Mouse (Mus musculus) heart, embryonic 11.5 days (tissue): ENCODE measurements around the gene Vwde. TPM values are rescaled to one million over a fixed set of nuclear protein-coding genes. Genes with fewer than 3 reads are reported as not detected.

Experiments
- ATAC-seq: fragments of 200-750 bp; cut with Nextera tagmentation; replicated peaks from 2 replicates; pipeline ENCODE4 v1.8.0; 2017; ENCODE audit warnings: moderate library complexity; ENCODE audit not compliant: insufficient number of reproducible peaks, low FRiP score, low TSS enrichment
- H3K27ac ChIP-seq: fragments of 300-500 bp; sonication (generic); 2 replicates; pipeline ENCODE4 v1.5.1; 2014; ENCODE audit warnings: mild to moderate bottlenecking, low read depth, low read length
- H3K27me3 ChIP-seq: fragments of 300-500 bp; sonication (generic); 2 replicates; pipeline ENCODE4 v1.6.1; 2014; ENCODE audit warnings: mild to moderate bottlenecking, low read length, mixed read lengths; ENCODE audit not compliant: control insufficient read depth, insufficient read depth
- H3K36me3 ChIP-seq: fragments of 300-500 bp; sonication (generic); 2 replicates; pipeline ENCODE4 v1.6.1; 2014; ENCODE audit warnings: mild to moderate bottlenecking, low read length, moderate library complexity, mixed read lengths; ENCODE audit not compliant: control insufficient read depth, insufficient read depth
- H3K4me1 ChIP-seq: fragments of 300-500 bp; sonication (generic); 2 replicates; pipeline ENCODE4 v1.6.1; 2014; ENCODE audit warnings: low read length; ENCODE audit not compliant: control insufficient read depth, insufficient read depth
- H3K4me2 ChIP-seq: fragments of 300-500 bp; sonication (generic); 2 replicates; pipeline ENCODE4 v1.6.1; 2014; ENCODE audit warnings: mild to moderate bottlenecking, moderate library complexity
- H3K4me3 ChIP-seq: fragments of 300-500 bp; sonication (generic); 2 replicates; pipeline ENCODE4 v1.5.1; 2014; ENCODE audit warnings: low read depth, low read length
- H3K9ac ChIP-seq: fragments of 300-500 bp; sonication (generic); 2 replicates; pipeline ENCODE4 v1.6.1; 2014; ENCODE audit warnings: mild to moderate bottlenecking, low read depth, low read length, moderate library complexity
- H3K9me3 ChIP-seq: fragments of 300-500 bp; sonication (generic); replicated peaks from 2 replicates; pipeline ENCODE4 v1.6.1; 2016; ENCODE audit warnings: low read length; ENCODE audit not compliant: control insufficient read depth
- WGBS: fragments of 180-500 bp; shearing (Covaris S2); extraction: QIAGEN DNeasy Blood & Tissue Kit; methylation state at CpG from one replicate; pipeline ENCODE4 v1.1.7; 2014; ENCODE audit not compliant: insufficient replicate concordance; 5-methylcytosine and 5-hydroxymethylcytosine counted together
- polyA plus RNA-seq: library from polyadenylated mRNA; unstranded; fragments of >200 nt; fragmentation: Nextera tagmentation; extraction: Ambion mirVana; gene quantifications from 2 replicates; pipeline ENCODE4 v1.2.1, GENCODE M21; 2014

Gene Vwde
- polyA plus RNA-seq, 1 experiment from 2014 or later = 0.09 TPM

- Histone ChIP-seq H3K4me3 (no peak overlapping the region), H3K9me3 (no peaks in the 10 kb centered on the region), H3K4me2 (no peak overlapping the region), H3K9ac (no peak overlapping the region), H3K27me3 (no peaks in the 10 kb centered on the region), H3K36me3 (no peaks in the 10 kb centered on the region), H3K27ac (no peak overlapping the region), H3K4me1 (no peaks in the 10 kb centered on the region)
- 78% methylated on average over 9 of the region's 9 CpGs for WGBS
- no peak for ATAC-seq
Measured at GRCm38 (mm10) chr6:13166240-13166937, 58.4 kb downstream of the Vwde start.

DNA sequence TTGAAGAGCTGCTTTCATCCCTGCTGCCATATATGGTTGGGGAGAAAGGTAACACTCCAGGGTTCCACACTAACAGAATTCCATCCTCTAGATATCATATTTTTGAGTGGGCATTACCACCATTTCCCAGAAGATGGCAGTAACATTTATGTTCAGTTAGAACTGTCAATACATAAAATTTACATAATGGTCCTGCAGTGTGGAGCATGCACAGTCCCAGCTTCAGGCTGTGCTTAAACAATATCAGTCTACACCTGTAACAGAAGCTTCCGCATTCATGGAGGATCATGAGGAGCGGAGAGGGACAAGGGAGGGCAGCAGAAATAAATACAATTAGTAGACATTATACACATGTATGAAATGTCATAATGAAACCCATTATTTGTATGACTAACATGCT is 65.3 kb downstream of the Vwde start:
- Histone ChIP-seq H3K27ac (no peak overlapping the region), H3K36me3 (no peaks in the 10 kb centered on the region), H3K4me1 (no peaks in the 10 kb centered on the region), H3K27me3 (no peaks in the 10 kb centered on the region), H3K9ac (no peak overlapping the region), H3K4me3 (no peak overlapping the region), H3K9me3 (no peaks in the 10 kb centered on the region), H3K4me2 (no peak overlapping the region)
- no peak for ATAC-seq
- whole genome bisulfite sequencing = 89% methylated on average over 2 of the region's 2 CpGs

GRCm38 (mm10) chr6:13153888-13154697 is 70.7 kb downstream of the Vwde start:
- H3K9me3 ChIP-seq = peaks cover 5% of the 10 kb centered on the region; the same call in 1 of the 2 replicates
- no peak overlapping the region for H3K9ac ChIP-seq
- ATAC-seq = no peak
- H3K27me3 ChIP-seq = no peaks in the 10 kb centered on the region
- no peaks in the 10 kb centered on the region for H3K36me3 ChIP-seq
- no peak overlapping the region for H3K4me2 ChIP-seq
- WGBS = 89% methylated on average over 9 of the region's 9 CpGs
- no peak overlapping the region for H3K4me3 ChIP-seq
- H3K4me1 ChIP-seq = no peaks in the 10 kb centered on the region
- H3K27ac ChIP-seq = no peak overlapping the region

- ATAC-seq = no peak
- H3K36me3 ChIP-seq = no peaks in the 10 kb centered on the region
- WGBS = 85% methylated on average over 1 of the region's 1 CpGs
Measured at GRCm38 (mm10) chr6:13152062-13152640, 72.6 kb downstream of the Vwde start.

GRCm38 (mm10) chr6:13137255-13137654 is 87.5 kb downstream of the Vwde start:
- no peak overlapping the region for H3K9ac ChIP-seq
- ATAC-seq = no peak
- H3K4me2 ChIP-seq = no peak overlapping the region
- WGBS = 88% methylated on average over 1 of the region's 1 CpGs
- no peaks in the 10 kb centered on the region for H3K9me3 ChIP-seq
- no peaks in the 10 kb centered on the region for H3K36me3 ChIP-seq
- no peak overlapping the region for H3K4me3 ChIP-seq
- no peaks in the 10 kb centered on the region for H3K27me3 ChIP-seq
- H3K4me1 ChIP-seq = no peaks in the 10 kb centered on the region
- no peak overlapping the region for H3K27ac ChIP-seq

More at GRCm38 (mm10) chr6:13152062-13152640, 72.6 kb downstream of the Vwde start:
- Histone ChIP-seq H3K9ac (no peak overlapping the region), H3K9me3 (peaks cover 5% of the 10 kb centered on the region; the same call in 1 of the 2 replicates), H3K4me1 (no peaks in the 10 kb centered on the region), H3K4me3 (no peak overlapping the region), H3K27me3 (no peaks in the 10 kb centered on the region), H3K4me2 (no peak overlapping the region), H3K27ac (no peak overlapping the region)

DNA sequence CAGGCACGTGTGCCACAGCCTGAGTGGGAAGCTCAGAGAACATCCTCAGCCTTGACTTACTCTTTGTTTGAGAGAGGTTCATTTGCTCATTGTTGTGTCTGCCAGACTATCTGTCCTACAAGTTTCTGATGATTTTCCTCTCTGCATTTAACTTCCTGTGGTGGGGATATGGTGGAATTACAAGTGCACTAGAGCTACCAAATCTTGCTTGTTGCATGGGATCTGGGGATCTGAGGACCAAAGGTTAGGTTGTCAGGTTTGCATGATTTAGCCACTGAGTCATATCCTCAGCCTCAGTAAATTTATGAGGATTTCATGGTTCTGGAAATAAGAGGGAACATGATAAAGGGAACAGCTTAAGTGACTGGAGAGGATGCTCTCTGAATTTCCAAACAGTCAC is 116.1 kb downstream of the Vwde start:
- ATAC-seq = no peak
- 77% methylated on average over 1 of the region's 1 CpGs for WGBS
- Histone ChIP-seq H3K4me2 (no peak overlapping the region), H3K9me3 (no peaks in the 10 kb centered on the region), H3K4me3 (no peak overlapping the region), H3K27ac (no peak overlapping the region), H3K4me1 (no peaks in the 10 kb centered on the region), H3K9ac (no peak overlapping the region), H3K27me3 (no peaks in the 10 kb centered on the region), H3K36me3 (no peaks in the 10 kb centered on the region)

Other genes with a start within 250 kb of the Vwde start
- gene Tmem106b, start 155.2 kb downstream of the Vwde start, polyA plus RNA-seq = 27.5 and 36.5 TPM in 2 replicates